Mouse (Mus musculus) heart, adult 2 months (tissue): ENCODE results near the gene Grik2.

Source experiments
- CTCF ChIP-seq: fragments of 200-600 bp; IDR thresholded peaks from 2 replicates; pipeline ENCODE4 v1.8.1; 2022; ENCODE audit warnings: antibody characterized with exemption, mild to moderate bottlenecking, moderate library complexity
- EP300 ChIP-seq: fragments of 200-500 bp; IDR thresholded peaks from 2 replicates; pipeline ENCODE4 v1.6.1; 2011; ENCODE audit warnings: low read depth, low read length, control low read depth; ENCODE audit not compliant: insufficient read depth
- POLR2A ChIP-seq: fragments of 200-500 bp; IDR thresholded peaks from 2 replicates; pipeline ENCODE4 v1.6.1; 2011; ENCODE audit warnings: mild to moderate bottlenecking, low read depth, low read length, control low read depth; ENCODE audit not compliant: insufficient read depth

DNA sequence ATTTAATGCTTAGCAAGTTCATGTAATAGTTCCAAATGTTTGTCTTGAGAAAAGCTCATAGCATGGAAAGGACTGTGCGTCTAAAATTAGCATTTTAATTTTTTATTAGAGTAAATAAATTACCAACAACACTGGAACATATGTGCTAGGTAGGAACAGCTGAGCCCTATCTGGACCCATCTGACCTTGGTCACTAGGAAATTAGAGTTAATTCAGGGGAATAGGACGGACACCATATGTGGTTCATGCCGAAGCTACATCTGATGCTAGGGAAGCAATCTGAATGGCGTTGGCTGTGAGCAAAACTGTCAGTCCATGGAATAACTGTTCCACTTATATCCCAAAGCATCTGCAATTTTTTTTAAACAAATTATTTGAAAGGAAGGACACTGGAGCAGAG is 638.9 kb downstream of the Grik2 start:
- no peak for TF ChIP-seq CTCF
- TF ChIP-seq EP300, result no peak
- TF ChIP-seq POLR2A, result no peak
